Mouse (Mus musculus) CH12.LX (cell line): ENCODE measurements at regions not wholly inside any gene's neighbourhood (a gene's known extent, or its start where the extent isn't known, plus 50 kb on each side); places are given as distances from the start of the nearest gene placed in this dataset.

Experiments
- DNase-seq: peaks from one replicate; pipeline ENCODE4 v3.0.0-alpha.2; 2013; ENCODE audit errors: extremely low read depth
- H3K27ac ChIP-seq: 2 replicates; pipeline ENCODE4 v1.5.1; 2012; ENCODE audit warnings: low read depth, mild to moderate bottlenecking, control low read depth, moderate library complexity; ENCODE audit not compliant: insufficient read depth
- H3K27me3 ChIP-seq: replicated peaks from 2 replicates; pipeline ENCODE3; 2012; ENCODE audit warnings: inconsistent platforms
- H3K36me3 ChIP-seq, 2 experiments: replicated peaks in 1 of 2; 2 replicates each; pipeline versions ENCODE3 to v1.6.1; 2012; ENCODE audit warnings: inconsistent platforms in 1 of 2, low read length in 1 of 2, mild to moderate bottlenecking in 1 of 2, mixed read lengths in 1 of 2, moderate library complexity in 1 of 2; ENCODE audit not compliant: control insufficient read depth in 1 of 2, insufficient read depth in 1 of 2
- H3K4me1 ChIP-seq, 2 experiments: 2 replicates each; pipeline ENCODE4 v1.6.1; 2012; ENCODE audit warnings: inconsistent platforms in 1 of 2, moderate library complexity in 1 of 2; ENCODE audit not compliant: insufficient read depth in 2 of 2, control insufficient read depth in 1 of 2
- H3K4me2 ChIP-seq: 2 replicates; pipeline ENCODE4 v1.6.1; 2012; ENCODE audit warnings: low read depth, mild to moderate bottlenecking, control low read depth; ENCODE audit not compliant: poor library complexity, insufficient read depth, severe bottlenecking
- H3K4me3 ChIP-seq, 3 experiments: fragments of 150-350 bp in 1 of 3; sonication (generic) in 1 of 3; replicated peaks in 1 of 3; 2 replicates each; pipeline versions ENCODE3 to v1.5.1; 2011 to 2012; ENCODE audit warnings: low read depth in 2 of 3, low read length in 2 of 3, mild to moderate bottlenecking in 2 of 3, moderate library complexity in 2 of 3, control low read depth in 1 of 3, improper control_type of control experiment in 1 of 3, inconsistent platforms in 1 of 3, mixed read lengths in 1 of 3; ENCODE audit not compliant: poor library complexity in 1 of 3
- H3K79me2 ChIP-seq: replicated peaks from 2 replicates; pipeline ENCODE4 v1.6.1; 2012; ENCODE audit warnings: mild to moderate bottlenecking, moderate library complexity; ENCODE audit not compliant: control insufficient read depth, poor library complexity, insufficient read depth, severe bottlenecking; ENCODE audit errors: extremely low read depth
- H3K9ac ChIP-seq: 2 replicates; pipeline ENCODE4 v1.6.1; 2012; ENCODE audit warnings: low read depth, mild to moderate bottlenecking, control low read depth, moderate library complexity; ENCODE audit not compliant: insufficient read depth
- H3K9me3 ChIP-seq: replicated peaks from 2 replicates; pipeline ENCODE3; 2012; ENCODE audit warnings: low read length, inconsistent platforms, mixed read lengths
- BHLHE40 ChIP-seq: IDR thresholded peaks from 2 replicates; pipeline ENCODE4 v1.6.1; 2011; ENCODE audit warnings: mild to moderate bottlenecking, low read depth, low read length, improper control_type of control experiment
- CHD2 ChIP-seq: IDR thresholded peaks from 2 replicates; pipeline ENCODE4 v1.6.1; 2011; ENCODE audit warnings: low read length, improper control_type of control experiment
- ELF1 ChIP-seq: IDR thresholded peaks from 2 replicates; pipeline ENCODE4 v1.6.1; 2014; ENCODE audit warnings: low read depth, mild to moderate bottlenecking, inconsistent platforms, low read length, improper control_type of control experiment
- ETS1 ChIP-seq: conservative IDR thresholded peaks from 2 replicates; pipeline ENCODE4 v1.6.1; 2012; ENCODE audit warnings: low read depth, mild to moderate bottlenecking, inconsistent platforms, low read length, improper control_type of control experiment, moderate library complexity
- GABPA ChIP-seq: IDR thresholded peaks from 2 replicates; pipeline ENCODE4 v1.6.1; 2012; ENCODE audit warnings: low read depth, low read length, improper control_type of control experiment, inconsistent platforms; ENCODE audit not compliant: insufficient replicate concordance
- IRF4 ChIP-seq: IDR thresholded peaks from 2 replicates; pipeline ENCODE4 v1.6.1; 2014; ENCODE audit warnings: low read depth, mild to moderate bottlenecking, inconsistent platforms, low read length, improper control_type of control experiment
- NRF1 ChIP-seq: IDR thresholded peaks from 2 replicates; pipeline ENCODE4 v1.6.1; 2014; ENCODE audit warnings: low read depth, mild to moderate bottlenecking, inconsistent platforms, low read length, improper control_type of control experiment, moderate library complexity
- PAX5 ChIP-seq: IDR thresholded peaks from 2 replicates; pipeline ENCODE4 v1.6.1; 2012; ENCODE audit warnings: low read length, inconsistent platforms, mixed read lengths
- TCF12 ChIP-seq: IDR thresholded peaks from 2 replicates; pipeline ENCODE4 v1.6.1; 2014; ENCODE audit warnings: low read depth, mild to moderate bottlenecking, inconsistent platforms, low read length, improper control_type of control experiment
- USF1 ChIP-seq: IDR thresholded peaks from 2 replicates; pipeline ENCODE4 v1.6.1; 2014; ENCODE audit warnings: low read depth, mild to moderate bottlenecking, inconsistent platforms, low read length, improper control_type of control experiment
- USF2 ChIP-seq: conservative IDR thresholded peaks from 2 replicates; pipeline ENCODE4 v1.6.1; 2011; ENCODE audit warnings: low read depth, low read length, improper control_type of control experiment
- ZKSCAN1 ChIP-seq: IDR thresholded peaks from 2 replicates; pipeline ENCODE4 v1.6.1; 2012; ENCODE audit warnings: low read depth, inconsistent platforms, low read length, improper control_type of control experiment, borderline replicate concordance
- ZNF384 ChIP-seq: IDR thresholded peaks from 2 replicates; pipeline ENCODE4 v1.6.1; 2012; ENCODE audit warnings: low read depth, low read length, improper control_type of control experiment, inconsistent platforms
- dilution Hi-C: fragments of 300-500 bp; cut with MboI; formaldehyde crosslinking; loops from 2 replicates; pipeline ENCODE4 v1.14.3; 2020; ENCODE audit warnings: low sequenced_read_pairs; ENCODE audit not compliant: extremely low pct_unique_long_range_greater_than_20kb, extremely low pct_ligation_motif_present
- in situ Hi-C: fragments of 300-500 bp; cut with MboI; formaldehyde crosslinking; loops from 3 replicates; pipeline ENCODE4 v1.14.3; 2019; ENCODE audit warnings: low sequenced_read_pairs, low pct_ligation_motif_present, low pct_unique_long_range_greater_than_20kb, mixed read lengths

DNA sequence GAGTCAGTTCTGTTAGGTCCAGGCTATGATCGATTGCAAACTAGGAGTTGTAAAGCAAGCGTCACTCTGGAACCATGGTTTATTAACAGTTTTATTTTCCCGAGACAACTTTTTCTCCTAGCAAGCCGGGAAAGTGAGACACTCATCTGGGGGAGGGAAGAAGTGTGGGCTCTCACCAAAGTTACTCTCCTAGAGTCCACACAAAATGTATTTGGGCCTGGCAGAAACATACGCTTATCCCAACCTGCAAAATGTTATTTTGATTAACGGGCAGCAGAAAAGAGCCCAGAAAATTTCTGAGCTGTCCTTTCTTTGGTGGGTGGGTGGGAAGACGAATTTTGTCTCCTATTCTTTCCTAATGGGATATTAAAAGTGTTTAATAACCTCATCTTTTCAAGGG, 218.4 kb upstream of the Pkn2 start:
- no peaks in the 10 kb centered on the region for H3K27me3 ChIP-seq
- H3K4me3 ChIP-seq, result no peak overlapping the region
- DNase-seq, result no peak
- H3K27ac ChIP-seq, result no peak overlapping the region
- H3K4me2 ChIP-seq, result no peak overlapping the region
- dilution Hi-C loops (no loop called here), in situ Hi-C loops (no loop called here)
- no peak overlapping the region for H3K9ac ChIP-seq
- peaks cover 0 to 4% of the 10 kb centered on the region in 2 experiments; a peak in 1 of 4 replicates for H3K4me1 ChIP-seq
- no peaks in the 10 kb centered on the region for H3K9me3 ChIP-seq
- no peaks in the 10 kb centered on the region for H3K79me2 ChIP-seq
- TF ChIP-seq PAX5 (no peak), GABPA (no peak), TCF12 (no peak), BHLHE40 (no peak), CHD2 (no peak), ZKSCAN1 (no peak), IRF4 (no peak)
- H3K36me3 ChIP-seq, result no peaks in the 10 kb centered on the region

DNA sequence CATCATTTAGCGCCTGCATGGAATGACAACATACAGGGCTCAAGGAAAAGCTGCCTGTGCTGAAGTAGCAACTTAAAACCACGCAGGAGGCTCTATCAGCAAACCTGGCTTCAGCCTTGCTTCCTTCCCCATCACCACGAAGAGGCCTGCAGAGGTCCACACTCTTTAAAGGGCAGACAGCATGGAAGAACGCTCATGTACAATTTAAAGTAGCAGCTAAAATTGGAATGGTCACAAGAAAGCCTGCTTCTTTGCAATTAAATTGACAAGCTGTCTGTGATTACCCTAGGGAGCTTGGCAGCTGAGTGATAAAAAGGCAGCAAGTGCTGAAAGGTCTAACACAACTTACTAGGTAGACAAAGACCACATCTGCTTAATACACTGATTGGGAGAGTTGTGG, 210.4 kb upstream of the Pkn2 start:
- H3K4me1 ChIP-seq, result no peaks in the 10 kb centered on the region
- dilution Hi-C loops, result no loop called here
- no peaks in the 10 kb centered on the region for H3K36me3 ChIP-seq
- H3K27ac ChIP-seq, result no peak overlapping the region
- H3K4me3 ChIP-seq, result no peak overlapping the region
- in situ Hi-C loops, result no loop called here
- H3K27me3 ChIP-seq, result no peaks in the 10 kb centered on the region
- TF ChIP-seq TCF12 (no peak), ZKSCAN1 (no peak), PAX5 (no peak), ZNF384 (no peak), CHD2 (no peak)
- H3K9ac ChIP-seq, result no peak overlapping the region
- H3K79me2 ChIP-seq, result no peaks in the 10 kb centered on the region
- H3K4me2 ChIP-seq, result no peak overlapping the region
- DNase-seq, result no peak
- H3K9me3 ChIP-seq, result peaks cover 5% of the 10 kb centered on the region

DNA sequence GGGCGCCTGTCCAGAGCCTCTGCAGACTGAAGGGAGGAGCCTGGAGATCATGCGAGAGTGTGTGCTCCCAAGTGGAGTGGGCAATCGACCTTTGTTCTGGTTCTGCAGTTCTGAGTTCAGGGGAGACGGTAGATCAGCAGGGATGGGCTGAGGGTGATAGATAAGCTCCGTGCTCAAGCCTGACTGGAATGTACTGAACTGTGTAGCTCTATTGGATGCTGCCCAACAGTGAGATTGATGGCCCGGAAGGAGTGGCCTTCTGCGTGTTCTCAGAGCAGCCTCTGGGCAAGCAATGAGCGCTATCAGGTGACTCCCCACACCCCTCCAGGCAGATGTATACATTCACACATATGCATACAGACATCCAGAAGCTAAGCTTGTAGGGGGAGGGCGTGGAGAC, 209.1 kb upstream of the Pkn2 start:
- dilution Hi-C loops, result no loop called here
- no peak overlapping the region for H3K4me3 ChIP-seq
- no peak overlapping the region for H3K4me2 ChIP-seq

More for the DNA sequence above, 209.1 kb upstream of the Pkn2 start:
- Histone ChIP-seq H3K79me2 (no peaks in the 10 kb centered on the region), H3K36me3 (no peaks in the 10 kb centered on the region), H3K9ac (no peak overlapping the region), H3K27ac (no peak overlapping the region), H3K27me3 (no peaks in the 10 kb centered on the region), H3K4me1 (no peaks in the 10 kb centered on the region), H3K9me3 (peaks cover 5% of the 10 kb centered on the region)
- in situ Hi-C loops, result no loop called here
- no peak for DNase-seq
- no peak for TF ChIP-seq ELF1
- no peak for TF ChIP-seq TCF12
- no peak for TF ChIP-seq ETS1
- no peak for TF ChIP-seq IRF4
- no peak for TF ChIP-seq NRF1
- TF ChIP-seq USF1, result no peak
- no peak for TF ChIP-seq USF2
